Mouse (Mus musculus) forelimb bud, embryonic 11.5 days (tissue): Measurements from ENCODE around the gene Pvalb.

Source experiments
- DNase-seq: peaks from one replicate; pipeline ENCODE4 v3.0.0-alpha.2; 2012; ENCODE audit warnings: low read depth, low spot score

Pvalb gene

DNA sequence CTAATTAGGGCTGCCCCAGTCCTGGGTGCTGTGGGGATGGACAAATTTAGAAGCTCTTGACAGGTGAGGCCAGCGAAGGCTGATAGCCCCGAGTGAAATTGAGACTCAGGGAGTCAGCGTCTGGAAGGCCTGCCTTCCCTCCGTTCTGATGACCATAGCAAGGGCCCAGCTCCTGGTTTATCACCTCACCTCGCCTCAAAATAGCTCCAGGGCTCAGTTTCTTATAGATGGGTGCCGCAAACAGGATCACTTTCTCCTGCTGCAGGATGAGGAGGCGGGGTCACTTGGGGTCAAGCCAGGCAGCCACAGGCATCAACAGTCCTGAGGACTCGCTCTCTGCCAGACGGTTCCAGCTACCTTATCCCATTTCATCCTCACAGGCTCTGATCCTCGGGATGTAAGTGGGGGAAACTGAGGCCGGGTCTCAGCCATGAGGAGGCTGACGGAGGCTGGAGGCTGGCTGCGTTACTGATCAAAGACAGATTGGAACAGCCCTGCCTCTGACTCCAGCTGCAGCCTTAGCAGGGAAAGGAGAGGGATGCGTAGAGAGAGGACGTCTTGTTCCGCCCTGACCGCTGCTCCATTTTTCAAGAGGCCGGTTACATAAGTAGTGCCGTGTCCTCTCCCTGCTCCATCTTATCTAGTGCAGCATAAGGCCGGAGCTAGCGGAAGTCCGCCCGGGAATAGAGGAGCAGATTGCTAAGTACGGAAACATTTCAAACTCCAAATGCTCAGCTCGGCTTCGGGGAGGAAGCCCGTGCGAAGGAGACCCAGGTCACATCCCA lies 10.9 kb downstream of the Pvalb start:
- DNase-seq: no peak

DNA sequence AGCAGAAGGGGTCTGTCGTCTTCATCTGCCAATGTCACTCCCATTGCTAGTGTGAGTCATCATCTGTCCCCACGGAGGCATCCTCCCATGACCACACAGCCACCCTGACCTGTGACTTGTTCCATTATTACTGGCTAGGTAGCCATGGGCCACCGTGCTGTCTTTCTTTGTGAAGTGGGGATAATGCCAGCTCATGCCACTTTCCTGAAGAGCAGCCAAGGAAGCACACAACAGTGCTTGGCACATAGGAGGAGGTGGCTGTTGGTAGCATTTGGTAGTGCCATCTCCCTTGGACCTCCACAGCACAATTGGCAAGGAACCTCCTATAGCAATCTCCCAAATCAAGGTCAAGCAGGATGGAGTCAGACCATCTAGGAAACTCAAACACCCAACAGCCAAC lies 11.9 kb downstream of the Pvalb start:
- DNase-seq: no peak

DNA sequence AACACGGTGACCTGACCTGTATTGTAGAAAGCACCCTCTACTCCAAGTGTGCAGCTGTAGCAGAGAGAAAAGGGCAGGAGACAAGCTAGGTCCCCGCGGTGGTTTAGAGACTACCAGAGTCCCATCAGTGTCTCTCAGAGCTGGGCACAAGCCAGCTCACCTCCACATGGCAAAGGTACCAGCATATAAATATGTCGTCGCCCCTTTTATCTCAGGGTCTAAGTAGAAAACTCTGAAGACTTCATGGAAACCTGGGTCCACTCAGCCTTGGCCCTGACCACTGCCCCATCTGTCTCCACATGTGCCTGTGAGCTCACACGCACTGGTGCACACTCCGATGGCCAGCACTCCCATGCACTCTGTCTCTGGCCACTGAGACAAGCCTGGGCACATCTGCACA lies 16.6 kb downstream of the Pvalb start:
- no peak for DNase-seq

DNA sequence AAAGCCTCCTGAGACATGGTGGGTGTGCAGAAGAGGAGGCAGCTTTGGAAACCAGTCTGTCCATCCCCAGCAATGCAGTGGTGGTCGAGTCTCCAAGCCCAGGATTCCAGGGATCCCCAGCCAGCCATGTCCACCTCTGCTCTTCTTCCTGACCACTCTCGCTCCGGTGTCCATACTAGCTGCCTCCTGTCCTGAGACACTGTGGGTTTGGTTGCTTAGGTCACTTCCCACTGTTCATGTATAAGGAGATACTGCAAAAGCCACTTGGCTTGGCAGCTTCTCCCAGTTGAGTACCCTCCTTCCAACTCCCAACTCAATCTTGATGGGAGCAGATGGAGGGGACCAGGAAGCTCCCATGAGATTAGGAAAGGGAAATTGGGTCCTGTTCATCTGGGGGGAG lies 17.7 kb downstream of the Pvalb start:
- DNase-seq: no peak

DNA sequence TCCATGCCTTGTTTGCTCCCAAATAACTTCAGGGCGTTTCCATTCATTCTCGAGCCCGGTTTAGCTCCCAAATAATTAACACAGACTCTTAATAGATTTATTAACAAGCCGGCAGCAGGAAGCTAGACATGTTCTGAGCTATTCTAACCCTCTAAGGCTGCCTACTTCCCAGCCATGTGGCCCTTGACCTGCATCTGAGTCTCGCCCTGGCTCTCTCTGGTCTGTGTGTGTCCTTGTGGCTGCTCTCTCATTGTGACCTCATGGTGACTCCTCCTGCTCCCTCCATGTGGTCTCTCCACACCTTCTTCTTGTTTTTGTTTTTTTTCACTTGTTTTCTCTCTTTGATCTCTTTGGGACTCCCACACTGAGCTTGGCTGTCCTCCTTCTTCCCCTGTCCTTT lies 19.3 kb downstream of the Pvalb start:
- no peak for DNase-seq

DNA sequence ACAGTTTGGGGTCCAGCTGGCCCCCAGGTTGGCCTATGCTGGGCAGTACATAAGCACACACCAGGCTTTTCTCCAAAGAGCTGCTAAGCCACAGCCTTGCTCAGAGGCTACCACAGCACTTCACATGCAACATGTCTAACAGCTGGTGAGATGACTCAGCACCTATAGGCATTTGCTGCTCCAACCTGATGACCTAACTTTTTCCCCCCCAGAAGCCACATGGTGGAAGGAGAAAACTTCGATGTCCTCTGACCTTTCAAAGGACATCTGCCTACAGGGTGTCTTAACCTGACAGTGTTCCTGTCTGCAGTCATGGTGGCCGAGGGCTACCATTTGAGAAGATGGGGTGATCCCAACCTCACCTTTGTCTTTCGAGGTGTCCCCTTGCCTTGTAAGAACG lies 20.6 kb downstream of the Pvalb start:
- no peak for DNase-seq

DNA sequence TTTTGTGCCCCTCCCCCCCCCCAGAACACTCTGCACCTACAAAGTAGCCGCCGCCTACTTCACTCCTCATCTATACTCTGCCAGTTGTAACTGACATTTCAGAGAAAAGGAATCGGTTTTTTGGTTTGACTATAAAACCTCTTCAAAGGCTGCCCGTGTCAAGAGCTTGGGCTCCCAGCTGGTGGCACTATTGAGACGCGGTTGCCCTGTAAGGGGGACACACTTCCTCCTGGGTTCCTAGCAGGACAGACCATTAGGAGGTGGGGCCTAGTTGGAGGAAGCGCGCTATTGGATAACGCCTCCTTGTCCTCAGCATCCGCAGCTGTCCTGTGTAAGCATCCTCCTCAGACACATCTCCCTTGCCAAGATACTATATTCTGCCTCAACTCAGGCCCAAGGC lies 21.3 kb downstream of the Pvalb start:
- DNase-seq: peak; percentile 54

DNA sequence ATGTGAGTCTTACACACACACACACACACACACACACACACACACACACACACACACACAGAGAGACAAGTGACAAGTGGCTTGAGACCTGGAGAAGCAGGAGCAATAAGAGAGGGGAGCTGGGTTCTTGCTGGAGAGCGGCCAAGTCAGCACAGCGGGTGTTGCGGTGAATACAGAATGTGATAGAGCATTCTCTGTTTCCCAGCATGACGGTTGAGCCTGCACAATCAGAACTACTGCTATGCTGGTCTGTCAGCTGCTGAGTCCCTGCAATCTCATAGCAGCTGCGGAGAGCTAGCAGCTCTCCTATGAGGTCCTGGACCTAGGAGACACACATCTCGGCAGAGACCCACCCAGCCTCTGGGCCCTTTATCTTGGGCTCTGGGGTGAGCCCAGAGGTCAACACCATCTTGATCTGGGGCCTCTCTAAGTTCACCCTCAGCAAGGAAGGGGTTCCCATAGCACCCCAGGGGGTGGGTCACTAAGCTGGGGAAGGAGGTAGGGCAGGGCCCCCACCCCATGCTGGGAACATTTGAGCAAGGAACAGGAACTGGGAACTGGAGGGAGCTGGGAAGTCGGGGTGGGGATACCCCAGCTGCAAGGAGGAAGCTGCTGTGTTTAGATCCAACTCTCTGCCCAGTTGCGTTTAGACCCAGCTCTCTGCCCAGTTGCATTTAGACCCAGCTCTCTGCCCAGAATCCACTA lies 24.3 kb downstream of the Pvalb start:
- DNase-seq: no peak

DNA sequence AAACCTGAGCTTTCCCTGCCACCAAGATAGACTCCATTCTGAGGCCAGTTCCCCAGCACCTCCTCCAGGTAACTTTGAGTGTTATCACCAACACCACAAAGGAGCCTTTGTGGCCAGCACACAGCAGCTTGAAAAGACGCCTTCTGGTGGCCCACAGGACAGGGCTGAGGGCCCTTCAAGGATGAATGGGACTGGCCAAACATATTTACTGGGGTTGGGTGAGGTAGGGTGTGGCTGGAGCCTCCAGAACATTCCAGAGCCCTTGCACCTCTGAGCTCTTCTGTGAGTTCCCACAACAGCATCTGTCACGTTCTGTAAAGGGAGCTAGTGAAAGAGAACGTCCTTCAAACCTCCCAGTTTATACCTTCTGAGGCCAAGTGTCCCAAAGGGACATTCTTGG lies 26.4 kb downstream of the Pvalb start:
- DNase-seq: no peak

DNA sequence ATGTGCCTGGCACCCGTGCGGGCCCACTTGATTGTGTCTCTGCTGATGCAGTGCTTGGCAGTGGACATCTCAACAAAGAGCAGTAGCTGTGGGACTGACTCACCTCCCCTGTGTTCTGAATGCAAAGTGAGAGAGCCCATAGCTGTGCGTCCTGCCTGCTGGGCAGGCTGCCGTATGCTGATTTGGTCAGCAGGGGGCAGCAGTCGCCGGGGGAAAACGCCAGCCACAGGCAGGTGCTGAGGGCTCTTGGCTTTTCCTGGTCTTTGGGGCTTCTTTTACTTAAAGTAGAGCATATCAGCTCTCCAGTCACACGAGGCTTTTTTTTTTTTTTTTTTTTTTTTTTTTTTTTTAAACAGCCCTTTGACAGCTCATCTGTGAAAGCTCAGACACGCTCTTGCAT lies 27.8 kb downstream of the Pvalb start:
- DNase-seq: peak; percentile 73

DNA sequence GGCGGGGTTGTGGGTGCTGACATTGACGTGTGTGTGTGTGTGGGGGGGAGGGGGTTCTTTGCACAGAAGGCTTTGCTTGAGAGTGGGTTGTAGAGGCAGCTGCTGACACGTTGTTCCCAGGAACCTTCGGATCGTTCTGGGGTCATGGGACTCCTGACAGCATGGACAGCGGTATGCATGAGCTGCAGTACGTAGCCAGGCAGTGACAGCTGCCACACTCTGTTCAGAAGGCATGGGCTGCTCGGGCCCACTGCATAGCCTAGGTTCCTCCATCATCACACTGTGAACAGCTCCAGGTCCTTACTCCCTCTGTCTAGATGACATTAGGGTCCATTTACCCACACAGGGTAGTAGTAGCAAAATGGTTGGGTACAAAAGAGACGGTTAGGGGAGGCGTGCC lies 28.9 kb downstream of the Pvalb start:
- DNase-seq: no peak

DNA sequence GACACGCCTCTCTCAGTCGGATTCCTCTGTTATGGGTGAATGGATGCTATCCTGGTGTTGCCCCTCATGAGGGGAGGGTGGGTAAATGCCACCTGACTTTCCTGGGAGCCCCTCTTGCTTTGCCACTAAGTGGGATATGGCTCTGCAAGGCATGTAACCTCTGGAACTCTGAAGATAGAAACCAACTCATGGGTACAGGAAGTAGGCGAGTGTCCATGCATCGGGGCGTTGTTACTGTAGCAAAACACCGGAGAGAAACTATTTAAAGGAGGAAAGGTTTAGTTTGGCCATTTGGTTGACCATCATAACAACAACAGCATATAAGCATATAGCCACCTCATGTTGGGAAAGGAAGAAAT lies 31.3 kb downstream of the Pvalb start:
- no peak for DNase-seq

DNA sequence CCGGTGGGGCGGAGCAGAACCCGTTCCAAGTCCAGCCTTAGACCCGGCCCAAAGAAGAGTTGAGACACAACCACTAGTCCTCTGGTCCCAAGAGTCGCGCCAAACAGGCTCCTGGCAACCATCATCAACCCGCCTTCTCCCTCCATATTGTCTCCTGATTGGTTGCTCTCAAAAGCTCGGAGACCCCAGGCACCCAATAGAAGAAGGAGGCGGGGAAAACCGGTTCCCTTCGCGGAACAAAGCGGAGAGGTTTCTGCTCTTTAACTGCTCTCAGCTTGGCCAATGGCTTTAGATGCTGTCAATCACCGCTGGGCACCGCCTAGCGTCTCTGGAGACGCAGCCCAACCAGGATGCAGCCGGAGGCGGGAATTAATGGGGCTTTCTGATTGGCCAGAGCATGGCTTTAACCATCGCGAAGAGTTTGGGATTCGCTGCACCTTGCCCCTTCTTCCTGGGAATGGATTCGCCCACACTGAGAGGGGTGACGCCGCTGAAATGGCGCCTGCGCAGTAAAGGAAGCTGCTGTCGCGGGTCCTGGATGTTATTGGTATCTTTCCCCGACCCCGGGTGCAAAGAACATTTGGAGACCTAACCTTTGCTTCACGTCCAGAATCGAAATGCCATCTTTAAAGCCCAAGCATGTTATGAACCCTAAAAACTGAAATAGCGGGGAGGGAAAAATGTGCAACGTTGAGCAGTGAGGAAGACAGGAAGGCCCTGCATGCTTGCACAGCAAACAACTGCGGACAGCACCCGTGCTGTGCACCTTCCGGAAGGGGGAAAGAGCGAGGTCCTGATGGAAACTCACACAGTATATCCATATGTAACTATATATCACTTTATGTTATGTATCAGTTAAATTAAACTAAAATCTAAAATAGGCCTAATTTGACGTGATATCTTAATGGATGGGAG lies 32.0 kb downstream of the Pvalb start, which contains the start of gene Ift27:
Gene Ift27 (minus strand): TSS at position 136 of the 915 bp plus-strand sequence.
- peak; percentile 100 for DNase-seq

DNA sequence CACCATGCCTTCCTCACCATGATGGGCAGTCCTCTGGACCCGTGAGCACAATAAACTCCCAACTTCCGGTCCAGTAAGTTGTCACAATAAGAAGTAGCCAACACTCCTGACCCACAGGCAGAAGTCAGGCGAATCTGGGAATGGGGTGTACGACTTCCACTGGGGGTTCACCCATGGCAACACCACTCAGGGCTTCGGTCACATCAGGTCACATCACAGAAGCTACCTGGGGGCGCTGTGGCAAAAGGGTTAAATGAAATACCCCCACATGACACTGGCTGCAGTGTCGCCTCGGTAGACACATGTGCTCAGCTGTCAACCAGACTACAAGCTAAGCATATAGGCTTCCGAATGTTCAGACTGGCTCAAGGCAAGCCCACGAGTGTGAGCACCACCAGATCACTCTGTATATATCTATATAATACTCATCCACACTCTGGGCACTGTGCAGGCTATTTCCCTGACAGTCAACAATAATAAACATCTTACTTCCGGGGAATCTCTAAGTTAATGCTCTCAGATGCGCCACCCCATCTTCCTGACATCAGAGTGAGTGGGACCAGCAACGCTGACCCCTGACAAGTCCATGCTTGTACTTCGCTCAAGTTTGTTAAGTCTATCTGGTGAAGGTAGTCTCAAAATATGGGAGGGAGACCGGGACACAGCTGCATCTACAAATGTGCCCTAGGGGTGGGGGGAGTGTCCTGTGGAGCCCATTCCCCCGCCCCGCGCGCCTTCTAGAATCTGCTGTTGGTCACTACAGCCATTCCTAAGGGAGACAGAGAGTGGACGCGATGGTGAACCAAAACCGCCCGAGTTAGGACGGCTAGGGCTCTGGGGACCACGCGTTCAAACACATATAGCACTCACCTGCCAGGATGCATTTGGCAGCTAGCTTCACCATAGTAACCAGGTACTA lies 33.0 kb downstream of the Pvalb start:
- no peak for DNase-seq

DNA sequence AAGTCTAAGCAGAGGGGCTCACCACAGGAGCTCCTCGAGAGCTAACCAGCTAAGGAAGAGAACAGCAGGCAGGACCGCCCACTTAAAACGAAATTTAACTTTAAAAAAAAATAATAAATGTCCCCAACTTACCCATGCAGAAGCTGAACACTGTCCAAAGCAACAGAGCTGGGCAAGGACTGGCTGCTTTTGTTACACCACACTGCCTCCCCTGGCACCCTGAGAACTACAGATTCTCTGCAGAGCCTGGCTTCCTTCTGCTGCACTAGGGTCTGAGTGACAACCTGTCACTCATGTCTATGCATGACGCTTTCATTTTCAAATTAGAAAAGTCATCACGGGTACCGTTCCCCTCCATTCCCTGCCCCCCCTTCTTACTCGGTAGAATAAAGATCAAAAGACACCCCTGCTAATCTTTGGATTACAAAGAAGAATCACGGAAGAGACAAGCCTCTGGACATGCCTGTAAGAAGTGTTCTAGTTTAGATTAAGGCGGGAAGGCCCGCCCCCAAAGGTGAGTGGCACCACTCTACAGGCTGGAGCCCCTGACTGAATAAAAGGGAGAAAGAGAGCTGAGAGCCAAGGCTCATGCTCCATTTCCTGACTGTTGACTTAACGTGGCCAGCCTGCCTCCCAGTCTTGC lies 33.8 kb downstream of the Pvalb start:
- no peak for DNase-seq

DNA sequence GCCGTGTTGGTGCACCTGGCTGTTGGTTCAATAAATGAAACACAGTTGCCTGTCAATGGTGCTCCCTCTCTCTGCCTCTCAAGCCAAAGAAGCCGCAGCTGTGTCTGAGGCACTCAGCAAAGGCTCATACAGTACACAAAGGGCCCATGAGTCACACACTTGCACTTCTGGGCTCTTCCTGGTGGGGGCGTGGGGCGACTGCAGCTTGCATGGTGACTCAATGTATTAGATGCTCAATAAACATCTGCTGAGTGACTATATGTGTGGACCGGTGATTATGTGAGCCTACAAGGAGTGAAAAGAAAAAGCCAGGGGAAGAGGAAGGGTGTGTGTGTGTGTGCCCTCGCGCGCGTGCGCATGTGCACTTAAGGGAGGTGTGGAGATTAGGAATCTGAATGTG lies 34.5 kb downstream of the Pvalb start:
- DNase-seq: no peak

DNA sequence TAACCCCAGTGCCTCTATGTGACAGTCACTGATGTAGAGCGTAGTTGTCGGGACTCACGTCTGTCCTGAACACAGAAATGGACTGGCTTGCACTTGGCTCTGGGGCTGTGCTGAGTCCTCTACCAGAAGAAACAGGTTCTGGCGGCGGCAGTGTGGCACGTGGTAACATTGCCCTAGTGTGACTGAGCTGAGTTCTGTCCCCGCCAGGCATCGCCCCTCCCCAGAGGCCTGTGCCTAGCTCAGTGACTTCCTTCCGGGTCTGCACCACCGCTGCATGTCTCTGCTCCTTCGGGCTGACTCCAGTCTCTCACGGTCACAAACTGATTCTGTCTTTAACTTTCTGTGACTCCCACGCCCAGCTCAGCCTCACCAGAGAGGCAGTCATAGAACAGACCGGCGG lies 35.5 kb downstream of the Pvalb start:
- no peak for DNase-seq

DNA sequence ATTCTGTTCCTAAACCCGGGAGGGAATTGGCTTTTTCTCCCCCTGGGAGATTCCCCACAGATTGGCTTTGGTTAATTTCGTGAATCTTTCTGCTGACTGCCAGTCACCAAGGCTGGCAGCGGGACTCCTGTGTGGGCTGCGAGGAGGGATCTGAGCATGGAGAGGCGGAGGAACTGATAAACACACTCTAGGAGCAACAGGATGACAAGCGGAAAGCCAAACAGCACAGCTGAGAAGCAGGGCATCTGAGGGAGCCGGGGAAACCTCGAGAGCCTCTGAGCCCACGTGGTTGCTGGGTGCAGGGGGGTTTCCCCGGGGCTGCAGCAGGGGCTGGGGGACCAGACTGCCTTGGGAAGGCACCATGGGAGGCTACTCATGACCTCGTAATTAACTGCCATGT lies 36.6 kb downstream of the Pvalb start:
- no peak for DNase-seq

DNA sequence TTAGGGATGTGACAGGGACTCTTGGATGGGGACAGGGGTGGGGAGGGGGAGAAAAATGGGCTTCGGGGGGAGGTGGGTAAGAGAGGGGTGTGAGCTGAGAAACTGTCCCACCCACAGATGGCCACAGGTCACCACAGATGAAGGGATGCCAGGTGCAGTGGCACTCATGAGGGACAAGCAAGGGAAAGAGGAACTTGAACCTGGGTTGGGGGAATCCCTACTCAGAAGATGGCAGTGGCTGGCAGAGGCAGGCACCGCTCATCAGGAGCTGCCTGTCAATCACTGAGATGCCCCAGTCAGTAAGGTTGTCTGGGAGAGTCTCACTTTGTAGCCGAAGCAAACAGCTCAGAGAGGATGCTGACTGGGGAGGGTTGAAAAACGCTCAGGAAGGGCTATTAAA lies 40.9 kb downstream of the Pvalb start:
- DNase-seq: no peak

DNA sequence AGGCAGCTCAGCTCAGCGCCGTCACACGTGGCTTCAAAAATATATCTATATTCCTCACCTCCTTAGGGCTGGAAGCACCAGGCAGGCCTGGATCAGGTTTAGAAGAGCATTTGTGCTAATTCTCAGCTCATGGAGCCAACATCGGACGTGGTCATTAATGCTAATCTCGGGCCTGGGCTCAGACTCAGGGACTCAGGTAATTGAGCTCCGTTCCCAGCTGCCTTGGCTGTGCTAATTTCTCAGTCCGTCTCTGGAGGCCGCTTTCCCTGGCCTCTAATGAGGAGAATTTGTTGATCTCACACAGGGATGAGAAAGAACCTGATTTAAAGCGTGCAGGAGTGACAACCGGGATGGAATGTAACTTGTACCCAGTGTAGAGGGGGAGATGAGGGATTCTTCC lies 41.7 kb downstream of the Pvalb start:
- DNase-seq: no peak

DNA sequence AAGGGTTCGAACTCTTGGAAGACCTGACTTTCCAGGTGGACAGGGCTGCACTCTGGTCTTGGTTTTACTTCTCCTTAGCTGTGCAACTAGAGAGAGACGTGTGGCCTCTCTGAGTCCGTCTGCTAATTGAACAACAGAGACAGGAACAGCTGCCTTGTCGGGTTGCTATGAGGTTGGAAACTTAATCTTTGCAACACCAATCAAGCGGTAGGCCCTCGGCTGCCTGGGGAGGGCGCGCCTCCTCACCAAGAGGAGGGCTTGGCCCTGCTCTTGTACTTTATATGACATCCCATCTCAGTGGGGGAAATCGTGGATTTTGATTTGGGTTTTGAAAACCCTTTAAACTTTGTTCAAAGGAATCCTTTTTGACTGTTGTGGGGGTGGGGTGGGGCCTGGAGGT lies 44.3 kb downstream of the Pvalb start:
- DNase-seq: no peak
